Mouse (Mus musculus): ENCODE measurements at regions not wholly inside any gene's neighbourhood (a gene's known extent, or its start where the extent isn't known, plus 50 kb on each side); places are given as distances from the start of the nearest gene placed in this dataset.

- ATAC-seq (ENCODE audit: low FRiP score, low TSS enrichment): no peak
- WGBS: 95% methylated on average over 2 of the region's 2 CpGs
- no peak overlapping the region for H3K4me3 ChIP-seq (ENCODE audit: low read length)
Observed at GRCm38 (mm10) chr10:97346949-97347348, 132.5 kb upstream of the Dcn start.

GRCm38 (mm10) chr10:97368625-97369024 is 110.8 kb upstream of the Dcn start:
- H3K4me1 ChIP-seq (ENCODE audit: insufficient read depth, low read length): no peaks in the 10 kb centered on the region
- no peak for ATAC-seq (ENCODE audit: low FRiP score, low TSS enrichment)
- no peaks in the 10 kb centered on the region for H3K9me3 ChIP-seq (ENCODE audit: low read length)
- H3K9ac ChIP-seq (replicated peaks; ENCODE audit: low read length): no peak overlapping the region
- H3K4me2 ChIP-seq (replicated peaks; ENCODE audit: low read depth, low read length): no peak overlapping the region
- no peak overlapping the region for H3K27ac ChIP-seq (ENCODE audit: low read length)
- H3K27me3 ChIP-seq (ENCODE audit: insufficient read depth, low read length): no peaks in the 10 kb centered on the region
- no peaks in the 10 kb centered on the region for H3K36me3 ChIP-seq (ENCODE audit: insufficient read depth, low read length)
- H3K4me3 ChIP-seq (ENCODE audit: low read length): no peak overlapping the region
- WGBS: 73% methylated on average over 3 of the region's 3 CpGs

More at GRCm38 (mm10) chr10:97346949-97347348, 132.5 kb upstream of the Dcn start:
- Histone ChIP-seq H3K9ac (replicated peaks; ENCODE audit: low read length) (no peak overlapping the region), H3K36me3 (ENCODE audit: insufficient read depth, low read length) (no peaks in the 10 kb centered on the region), H3K27me3 (ENCODE audit: insufficient read depth, low read length) (no peaks in the 10 kb centered on the region), H3K4me2 (replicated peaks; ENCODE audit: low read depth, low read length) (no peak overlapping the region), H3K27ac (ENCODE audit: low read length) (no peak overlapping the region), H3K4me1 (ENCODE audit: insufficient read depth, low read length) (no peaks in the 10 kb centered on the region), H3K9me3 (ENCODE audit: low read length) (no peaks in the 10 kb centered on the region)

- Histone ChIP-seq H3K9me3 (ENCODE audit: low read length) (no peaks in the 10 kb centered on the region), H3K4me1 (ENCODE audit: insufficient read depth, low read length) (no peaks in the 10 kb centered on the region), H3K9ac (replicated peaks; ENCODE audit: low read length) (no peak overlapping the region), H3K4me2 (replicated peaks; ENCODE audit: low read depth, low read length) (no peak overlapping the region), H3K4me3 (ENCODE audit: low read length) (no peak overlapping the region), H3K27ac (ENCODE audit: low read length) (no peak overlapping the region), H3K27me3 (ENCODE audit: insufficient read depth, low read length) (no peaks in the 10 kb centered on the region), H3K36me3 (ENCODE audit: insufficient read depth, low read length) (no peaks in the 10 kb centered on the region)
- peak; percentile 75; the same call in 1 of the 2 replicates for ATAC-seq (ENCODE audit: low FRiP score, low TSS enrichment)
- 15% methylated on average over 2 of the region's 2 CpGs for WGBS
Observed at GRCm38 (mm10) chr10:97375824-97376223, 103.6 kb upstream of the Dcn start.

DNA sequence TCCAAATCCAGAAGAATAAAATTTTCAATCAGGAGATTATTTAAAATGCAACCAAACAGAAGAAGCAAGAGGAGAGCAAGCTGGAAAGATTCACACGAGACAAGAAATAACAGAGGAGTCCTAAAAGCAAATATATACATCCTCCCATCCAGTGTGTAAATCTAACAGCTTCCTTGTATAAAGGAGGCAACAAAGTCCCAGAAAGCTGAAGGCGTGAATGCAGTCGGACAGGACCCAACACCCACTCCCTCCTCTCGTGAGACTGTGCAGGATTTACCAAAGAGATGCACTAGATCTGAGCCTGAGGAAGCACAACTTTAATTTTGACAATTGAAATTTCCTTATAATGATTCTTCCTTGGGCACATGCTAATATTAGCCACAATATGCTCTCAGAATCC is 103.0 kb upstream of the Dcn start:
- Histone ChIP-seq H3K36me3 (ENCODE audit: insufficient read depth, low read length) (no peaks in the 10 kb centered on the region), H3K4me3 (ENCODE audit: low read length) (no peak overlapping the region), H3K27ac (ENCODE audit: low read length) (peak overlapping the region; percentile 46; the same call in 1 of the 2 replicates), H3K4me2 (replicated peaks; ENCODE audit: low read depth, low read length) (no peak overlapping the region), H3K27me3 (ENCODE audit: insufficient read depth, low read length) (no peaks in the 10 kb centered on the region), H3K9ac (replicated peaks; ENCODE audit: low read length) (no peak overlapping the region), H3K4me1 (ENCODE audit: insufficient read depth, low read length) (no peaks in the 10 kb centered on the region), H3K9me3 (ENCODE audit: low read length) (no peaks in the 10 kb centered on the region)
- ATAC-seq (ENCODE audit: low FRiP score, low TSS enrichment): 0 out of 2 replicates have a peak, but pooled peaks have one; percentile 51
- 50% methylated on average over 4 of the region's 4 CpGs for WGBS

- H3K9ac ChIP-seq (replicated peaks; ENCODE audit: low read length): no peak overlapping the region
- H3K4me2 ChIP-seq (replicated peaks; ENCODE audit: low read depth, low read length): no peak overlapping the region
- no peaks in the 10 kb centered on the region for H3K27me3 ChIP-seq (ENCODE audit: insufficient read depth, low read length)
- H3K36me3 ChIP-seq (ENCODE audit: insufficient read depth, low read length): no peaks in the 10 kb centered on the region
- no peak overlapping the region for H3K27ac ChIP-seq (ENCODE audit: low read length)
- no peak for ATAC-seq (ENCODE audit: low FRiP score, low TSS enrichment)
- H3K9me3 ChIP-seq (ENCODE audit: low read length): no peaks in the 10 kb centered on the region
- no peak overlapping the region for H3K4me3 ChIP-seq (ENCODE audit: low read length)
- no peaks in the 10 kb centered on the region for H3K4me1 ChIP-seq (ENCODE audit: insufficient read depth, low read length)
Observed at GRCm38 (mm10) chr10:97381586-97381985, 97.8 kb upstream of the Dcn start.

GRCm38 (mm10) chr10:97383881-97384280 is 95.5 kb upstream of the Dcn start:
- Histone ChIP-seq H3K27me3 (ENCODE audit: insufficient read depth, low read length) (no peaks in the 10 kb centered on the region), H3K4me1 (ENCODE audit: insufficient read depth, low read length) (no peaks in the 10 kb centered on the region), H3K9me3 (ENCODE audit: low read length) (no peaks in the 10 kb centered on the region), H3K9ac (replicated peaks; ENCODE audit: low read length) (no peak overlapping the region), H3K27ac (ENCODE audit: low read length) (no peak overlapping the region), H3K4me2 (replicated peaks; ENCODE audit: low read depth, low read length) (no peak overlapping the region), H3K36me3 (ENCODE audit: insufficient read depth, low read length) (no peaks in the 10 kb centered on the region), H3K4me3 (ENCODE audit: low read length) (no peak overlapping the region)
- no peak for ATAC-seq (ENCODE audit: low FRiP score, low TSS enrichment)
- 100% methylated on average over 1 of the region's 1 CpGs for WGBS

GRCm38 (mm10) chr10:97387196-97387876 is 92.1 kb upstream of the Dcn start:
- H3K4me1 ChIP-seq (ENCODE audit: insufficient read depth, low read length): no peaks in the 10 kb centered on the region
- no peaks in the 10 kb centered on the region for H3K9me3 ChIP-seq (ENCODE audit: low read length)
- no peak for ATAC-seq (ENCODE audit: low FRiP score, low TSS enrichment)
- no peak overlapping the region for H3K4me2 ChIP-seq (replicated peaks; ENCODE audit: low read depth, low read length)
- no peaks in the 10 kb centered on the region for H3K36me3 ChIP-seq (ENCODE audit: insufficient read depth, low read length)
- H3K27ac ChIP-seq (ENCODE audit: low read length): no peak overlapping the region
- H3K9ac ChIP-seq (replicated peaks; ENCODE audit: low read length): no peak overlapping the region
- no peaks in the 10 kb centered on the region for H3K27me3 ChIP-seq (ENCODE audit: insufficient read depth, low read length)
- no peak overlapping the region for H3K4me3 ChIP-seq (ENCODE audit: low read length)
- WGBS: 76% methylated on average over 3 of the region's 3 CpGs

- Histone ChIP-seq H3K4me1 (ENCODE audit: insufficient read depth, low read length) (no peaks in the 10 kb centered on the region), H3K36me3 (ENCODE audit: insufficient read depth, low read length) (no peaks in the 10 kb centered on the region), H3K27me3 (ENCODE audit: insufficient read depth, low read length) (no peaks in the 10 kb centered on the region), H3K27ac (ENCODE audit: low read length) (no peak overlapping the region), H3K9ac (replicated peaks; ENCODE audit: low read length) (no peak overlapping the region), H3K4me2 (replicated peaks; ENCODE audit: low read depth, low read length) (no peak overlapping the region), H3K9me3 (ENCODE audit: low read length) (no peaks in the 10 kb centered on the region), H3K4me3 (ENCODE audit: low read length) (no peak overlapping the region)
- 66% methylated on average over 7 of the region's 7 CpGs for WGBS
- ATAC-seq (ENCODE audit: low FRiP score, low TSS enrichment): no peak
Observed at GRCm38 (mm10) chr10:97389647-97390590, 89.5 kb upstream of the Dcn start.

- H3K27me3 ChIP-seq (ENCODE audit: insufficient read depth, low read length): no peaks in the 10 kb centered on the region
- WGBS: 63% methylated on average over 9 of the region's 9 CpGs
- no peak overlapping the region for H3K4me2 ChIP-seq (replicated peaks; ENCODE audit: low read depth, low read length)
- H3K36me3 ChIP-seq (ENCODE audit: insufficient read depth, low read length): no peaks in the 10 kb centered on the region
- no peak overlapping the region for H3K4me3 ChIP-seq (ENCODE audit: low read length)
- H3K27ac ChIP-seq (ENCODE audit: low read length): no peak overlapping the region
- H3K9ac ChIP-seq (replicated peaks; ENCODE audit: low read length): no peak overlapping the region
- H3K9me3 ChIP-seq (ENCODE audit: low read length): no peaks in the 10 kb centered on the region
- no peak for ATAC-seq (ENCODE audit: low FRiP score, low TSS enrichment)
- H3K4me1 ChIP-seq (ENCODE audit: insufficient read depth, low read length): no peaks in the 10 kb centered on the region
Observed at GRCm38 (mm10) chr10:97397062-97397771, 82.2 kb upstream of the Dcn start.

All from kidney, embryonic 16.5 days (tissue).